Mouse (Mus musculus) intestine, postnatal 0 days (tissue): ENCODE measurements at regions not wholly inside any gene's neighbourhood (a gene's known extent, or its start where the extent isn't known, plus 50 kb on each side); places are given as distances from the start of the nearest gene placed in this dataset.
"Not testable (repeated sequence)": the region's sequence is repeated elsewhere in the genome, so short reads cannot be mapped to it uniquely, and the experiment has no call there.

Source experiments
- ATAC-seq: fragments of 200-750 bp; cut with Nextera tagmentation; 2 replicates; pipeline ENCODE4 v1.8.0; 2017; ENCODE audit warnings: mild to moderate bottlenecking, moderate TSS enrichment, moderate library complexity
- H3K27ac ChIP-seq: fragments of 300-500 bp; sonication (generic); 2 replicates; pipeline ENCODE4 v1.5.1; 2014; ENCODE audit warnings: mild to moderate bottlenecking, low read depth, low read length, moderate library complexity
- H3K27me3 ChIP-seq: fragments of 300-500 bp; sonication (generic); replicated peaks from 2 replicates; pipeline ENCODE4 v1.6.1; 2014; ENCODE audit warnings: low read length, mixed read lengths; ENCODE audit not compliant: control insufficient read depth, insufficient read depth
- H3K36me3 ChIP-seq: fragments of 300-500 bp; sonication (generic); 2 replicates; pipeline ENCODE4 v1.6.1; 2014; ENCODE audit warnings: mild to moderate bottlenecking, moderate library complexity; ENCODE audit not compliant: control insufficient read depth, insufficient read depth
- H3K4me1 ChIP-seq: fragments of 300-500 bp; sonication (generic); replicated peaks from 2 replicates; pipeline ENCODE4 v1.6.1; 2014; ENCODE audit warnings: antibody characterized with exemption, low read length, mixed read lengths; ENCODE audit not compliant: control insufficient read depth, insufficient read depth
- H3K4me2 ChIP-seq: fragments of 300-500 bp; sonication (generic); replicated peaks from 2 replicates; pipeline ENCODE4 v1.6.1; 2014; ENCODE audit warnings: low read depth, mild to moderate bottlenecking, moderate library complexity
- H3K4me3 ChIP-seq: fragments of 300-500 bp; sonication (generic); 2 replicates; pipeline ENCODE4 v1.5.1; 2014; ENCODE audit warnings: low read depth, low read length
- H3K9ac ChIP-seq: fragments of 300-500 bp; sonication (generic); 2 replicates; pipeline ENCODE4 v1.6.1; 2014; ENCODE audit warnings: mild to moderate bottlenecking, low read depth, low read length
- H3K9me3 ChIP-seq: fragments of 300-500 bp; sonication (generic); 2 replicates; pipeline ENCODE4 v1.6.1; 2016; ENCODE audit warnings: mixed run types; ENCODE audit not compliant: control insufficient read depth
- CTCF ChIP-seq: sonication (generic); IDR thresholded peaks from 2 replicates; pipeline ENCODE4 v1.5.1; 2016; ENCODE audit warnings: low read depth, mild to moderate bottlenecking, control low read depth, antibody characterized with exemption, moderate library complexity
- WGBS: fragments of 180-500 bp; shearing (Covaris S2); extraction: QIAGEN DNeasy Blood & Tissue Kit; methylation state at CpG from one replicate; pipeline ENCODE4 v1.1.7; 2014; 5-methylcytosine and 5-hydroxymethylcytosine counted together

DNA sequence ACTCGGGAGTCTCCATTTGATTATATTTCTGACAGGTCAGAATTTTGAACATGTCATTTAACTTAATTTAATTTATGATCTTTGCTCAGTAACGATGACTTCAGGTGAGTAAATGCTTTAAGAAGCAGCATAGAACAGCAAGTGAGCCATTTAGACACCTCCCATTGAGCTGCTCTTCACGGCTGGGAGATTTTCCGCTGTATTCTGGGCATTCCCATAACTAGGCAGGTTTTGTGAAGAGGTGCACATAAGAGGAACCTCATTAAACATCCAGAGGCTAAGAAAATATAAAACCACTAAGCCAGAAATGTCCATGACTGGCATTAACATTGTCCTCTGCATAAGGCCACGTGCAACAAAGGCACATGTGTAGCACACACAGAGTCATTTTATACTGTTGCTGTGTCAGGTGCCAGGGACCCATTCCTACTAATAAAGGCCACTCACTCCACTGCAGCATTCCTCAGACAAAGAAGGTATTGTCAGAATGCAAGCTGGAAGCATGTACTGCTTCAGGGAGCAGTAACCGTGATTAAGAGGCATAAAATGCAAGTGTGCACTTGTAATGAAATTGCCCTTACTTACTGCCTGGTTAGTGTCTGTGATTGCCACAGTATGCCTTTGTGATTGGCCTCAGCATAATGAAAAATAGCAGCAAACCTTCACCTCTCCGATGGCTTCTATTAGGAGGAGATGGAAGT lies 346.5 kb downstream of the Tm4sf1 start:
- Histone ChIP-seq H3K9me3 (no peaks in the 10 kb centered on the region), H3K4me1 (no peaks in the 10 kb centered on the region), H3K27ac (no peak overlapping the region), H3K9ac (no peak overlapping the region), H3K36me3 (no peaks in the 10 kb centered on the region), H3K27me3 (no peaks in the 10 kb centered on the region), H3K4me2 (no peak overlapping the region), H3K4me3 (no peak overlapping the region)
- TF ChIP-seq CTCF, result no peak
- 68% methylated on average over 7 of the region's 7 CpGs for WGBS
- ATAC-seq, result no peak

DNA sequence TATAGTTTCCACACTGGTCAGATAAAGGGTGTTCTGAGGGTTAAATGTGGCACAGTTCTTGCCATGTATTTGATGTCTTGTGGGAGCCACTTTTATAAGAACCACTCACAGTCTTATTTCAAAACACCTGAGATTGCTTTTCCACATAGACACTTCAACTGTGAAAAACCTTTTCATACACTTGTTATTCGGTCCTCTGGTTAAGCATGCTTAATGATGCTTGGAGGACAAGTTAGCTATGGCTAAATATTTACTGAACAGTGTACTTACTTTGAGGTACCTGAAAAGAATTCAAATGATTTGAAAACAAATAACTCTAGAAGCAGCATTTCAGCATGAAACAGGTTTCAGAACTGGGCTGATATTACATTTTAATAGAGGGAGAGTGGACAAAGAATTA lies 359.2 kb downstream of the Tm4sf1 start:
- not testable (repeated sequence) for H3K4me2 ChIP-seq, H3K4me1 ChIP-seq, H3K27me3 ChIP-seq, H3K27ac ChIP-seq, H3K9me3 ChIP-seq, H3K9ac ChIP-seq, ATAC-seq, H3K36me3 ChIP-seq, H3K4me3 ChIP-seq
- no CpG with 5 or more reads among the region's 1 CpGs for WGBS

DNA sequence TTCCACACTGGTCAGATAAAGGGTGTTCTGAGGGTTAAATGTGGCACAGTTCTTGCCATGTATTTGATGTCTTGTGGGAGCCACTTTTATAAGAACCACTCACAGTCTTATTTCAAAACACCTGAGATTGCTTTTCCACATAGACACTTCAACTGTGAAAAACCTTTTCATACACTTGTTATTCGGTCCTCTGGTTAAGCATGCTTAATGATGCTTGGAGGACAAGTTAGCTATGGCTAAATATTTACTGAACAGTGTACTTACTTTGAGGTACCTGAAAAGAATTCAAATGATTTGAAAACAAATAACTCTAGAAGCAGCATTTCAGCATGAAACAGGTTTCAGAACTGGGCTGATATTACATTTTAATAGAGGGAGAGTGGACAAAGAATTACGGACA lies 372.8 kb downstream of the Tm4sf1 start:
- H3K9ac ChIP-seq, H3K27me3 ChIP-seq, H3K4me2 ChIP-seq, H3K4me1 ChIP-seq, H3K4me3 ChIP-seq, ATAC-seq, H3K27ac ChIP-seq, H3K36me3 ChIP-seq, H3K9me3 ChIP-seq: not testable (repeated sequence)
- 88% methylated on average over 1 of the region's 2 CpGs for WGBS

DNA sequence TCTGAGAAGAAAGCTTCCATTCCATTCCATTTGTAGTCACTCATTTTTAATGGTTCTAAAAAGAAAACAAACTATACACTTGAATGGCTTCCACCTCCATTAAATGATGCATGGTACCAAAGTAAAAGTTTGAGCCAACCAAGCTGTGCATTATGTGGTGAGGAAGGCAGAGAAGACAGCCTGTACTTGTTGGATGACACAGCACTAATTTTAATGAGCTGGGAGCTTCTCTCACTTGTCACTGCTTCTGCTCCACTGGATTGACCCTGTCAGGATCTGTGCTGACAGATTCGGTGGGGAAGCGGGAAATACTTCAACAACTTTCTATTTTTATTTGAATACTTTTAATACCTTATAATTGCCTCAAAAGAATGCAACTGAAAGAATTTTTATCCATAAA lies 403.3 kb downstream of the Tm4sf1 start:
- no peak overlapping the region for H3K4me2 ChIP-seq
- 81% methylated on average over 2 of the region's 2 CpGs for whole genome bisulfite sequencing
- TF ChIP-seq CTCF, result no peak

GRCm38 (mm10) chr3:56877062-56877461 lies 424.7 kb downstream of the Tm4sf1 start:
- Histone ChIP-seq H3K9me3 (no peaks in the 10 kb centered on the region), H3K4me2 (no peak overlapping the region), H3K27ac (no peak overlapping the region), H3K36me3 (no peaks in the 10 kb centered on the region), H3K4me3 (no peak overlapping the region), H3K9ac (no peak overlapping the region), H3K27me3 (no peaks in the 10 kb centered on the region), H3K4me1 (no peaks in the 10 kb centered on the region)
- no peak for TF ChIP-seq CTCF
- no peak for ATAC-seq
- WGBS, result 73% methylated on average over 4 of the region's 4 CpGs

More for the DNA sequence above, 403.3 kb downstream of the Tm4sf1 start:
- Histone ChIP-seq H3K36me3 (no peaks in the 10 kb centered on the region), H3K4me1 (no peaks in the 10 kb centered on the region), H3K9ac (no peak overlapping the region), H3K9me3 (no peaks in the 10 kb centered on the region), H3K4me3 (no peak overlapping the region), H3K27me3 (no peaks in the 10 kb centered on the region), H3K27ac (no peak overlapping the region)
- ATAC-seq, result no peak

- Histone ChIP-seq H3K9me3 (no peaks in the 10 kb centered on the region), H3K9ac (no peak overlapping the region), H3K27me3 (no peaks in the 10 kb centered on the region), H3K4me1 (no peaks in the 10 kb centered on the region), H3K4me3 (no peak overlapping the region), H3K36me3 (no peaks in the 10 kb centered on the region), H3K4me2 (no peak overlapping the region), H3K27ac (no peak overlapping the region)
- no peak for TF ChIP-seq CTCF
- no peak for ATAC-seq
- WGBS, result 70% methylated on average over 1 of the region's 1 CpGs
These were observed 438.2 kb downstream of the Tm4sf1 start for GRCm38 (mm10) chr3:56863591-56863990.

GRCm38 (mm10) chr3:56859841-56860240 lies 441.9 kb downstream of the Tm4sf1 start:
- Histone ChIP-seq H3K9ac (no peak overlapping the region), H3K27me3 (no peaks in the 10 kb centered on the region), H3K4me2 (no peak overlapping the region), H3K36me3 (no peaks in the 10 kb centered on the region), H3K27ac (no peak overlapping the region), H3K9me3 (no peaks in the 10 kb centered on the region), H3K4me3 (no peak overlapping the region), H3K4me1 (no peaks in the 10 kb centered on the region)
- TF ChIP-seq CTCF, result no peak
- WGBS, result 94% methylated on average over 9 of the region's 9 CpGs
- ATAC-seq, result no peak
